Mouse (Mus musculus) ovary, postnatal 14 days (tissue): Measurements from ENCODE around the gene Slc19a1.

Source experiments
- DNase-seq: peaks from one replicate; pipeline ENCODE4 v3.0.0; 2022; ENCODE audit warnings: low spot score

The Slc19a1 gene

GRCm38 (mm10) chr10:77031768-77032375, at the start of gene Slc19a1:
Gene Slc19a1, plus strand, starts transcription at chr10:77032241.
- DNase-seq: no peak

DNA sequence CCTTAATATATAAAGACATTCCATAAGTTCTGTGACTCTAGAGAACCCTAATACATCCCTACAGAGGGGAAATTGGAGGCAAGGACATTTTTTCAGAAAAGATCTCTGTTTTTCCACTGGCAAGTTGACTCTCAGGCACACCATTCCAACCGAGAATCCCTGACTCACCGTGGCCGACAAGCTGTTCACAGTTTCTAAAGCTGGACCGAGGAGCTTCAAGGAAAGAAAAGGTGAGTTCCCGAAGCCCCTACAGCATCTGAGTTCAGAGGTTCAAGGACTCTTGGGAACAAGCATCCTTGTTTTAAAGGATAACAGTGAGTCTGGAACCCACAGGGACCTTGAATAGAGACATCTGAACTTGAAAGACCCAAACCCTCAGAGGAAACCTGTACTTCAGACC, 43.5 kb upstream of the Slc19a1 start:
- DNase-seq: no peak

DNA sequence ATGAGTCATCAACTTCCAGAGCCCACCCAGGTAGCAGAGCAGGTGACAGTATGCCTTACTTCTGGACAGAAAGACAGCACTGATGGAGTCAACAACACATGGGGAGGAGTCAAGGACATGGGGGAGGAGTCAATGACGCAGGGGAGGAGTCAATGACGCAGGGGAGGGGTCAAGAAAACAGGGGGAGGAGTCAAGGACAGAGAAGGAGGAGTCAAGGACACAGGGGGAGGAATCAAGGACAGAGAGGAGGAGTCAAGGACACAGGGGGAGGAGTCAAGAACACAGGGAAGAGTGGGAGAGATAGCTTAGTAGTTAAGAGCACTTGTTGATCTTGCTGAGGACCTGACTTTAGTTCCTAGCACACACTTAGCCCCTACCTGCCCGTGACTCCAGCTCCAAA, 39.6 kb upstream of the Slc19a1 start:
- DNase-seq: no peak

DNA sequence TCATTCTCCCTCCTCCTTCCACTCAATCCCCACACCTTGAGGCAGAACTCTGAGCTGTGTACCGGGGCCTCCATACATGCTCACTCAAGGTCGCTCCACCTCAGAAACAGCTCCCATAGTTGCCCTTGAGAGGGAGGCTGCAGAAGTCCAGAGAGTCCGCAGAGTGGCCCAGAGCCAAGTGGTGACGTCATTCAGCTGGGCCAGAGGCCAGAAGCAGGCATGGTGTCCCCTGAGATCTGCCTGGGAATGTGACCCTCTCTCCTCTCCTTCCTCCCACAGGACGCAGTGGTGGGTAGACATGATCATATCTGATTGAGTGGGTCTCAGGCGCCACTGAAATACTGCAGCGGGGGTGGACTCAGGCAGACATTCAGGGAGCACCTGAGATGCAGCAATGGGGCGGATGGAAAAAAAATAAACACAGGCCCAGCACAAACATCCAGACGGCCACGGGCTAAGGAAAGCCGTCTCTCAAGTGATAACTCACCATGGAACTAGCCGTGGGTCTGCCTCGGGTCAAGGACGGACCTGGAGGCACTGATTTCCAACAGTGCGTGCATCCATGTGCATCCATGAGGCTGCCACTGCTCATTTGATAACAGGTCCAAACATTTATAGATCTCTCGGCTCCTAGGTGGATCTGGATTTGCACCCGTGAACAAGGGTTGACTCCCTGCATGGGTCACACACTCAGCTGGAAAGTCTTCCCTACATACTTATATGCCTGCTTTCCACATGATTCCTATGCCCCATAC, 34.1 kb upstream of the Slc19a1 start:
- peak; percentile 77 for DNase-seq

- DNase-seq: no peak
Observed at GRCm38 (mm10) chr10:77004936-77005335, 27.1 kb upstream of the Slc19a1 start.

GRCm38 (mm10) chr10:77007433-77008108, 24.5 kb upstream of the Slc19a1 start:
- peak; percentile 33 for DNase-seq

DNA sequence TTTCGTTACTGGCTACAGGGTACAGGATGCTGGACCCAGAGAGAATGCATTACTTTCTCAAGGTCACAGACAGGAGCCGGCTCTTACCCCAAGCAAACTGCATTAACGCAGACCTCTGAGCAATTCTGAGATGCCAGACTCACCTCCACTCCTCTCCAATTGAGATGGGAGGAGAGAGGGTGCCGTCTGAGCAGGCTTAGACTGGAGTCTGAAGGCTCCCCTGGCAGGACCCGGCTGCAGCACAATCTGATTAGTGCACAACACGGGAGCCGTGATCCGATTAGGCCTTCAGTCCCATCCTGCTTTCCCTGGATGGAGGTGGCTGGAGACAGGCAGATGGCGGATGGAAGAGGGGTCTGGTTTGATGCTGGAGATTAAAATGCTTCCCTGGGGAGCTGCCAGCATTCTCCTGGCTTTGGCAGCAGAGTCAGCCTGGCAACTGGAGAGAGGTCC, 23.9 kb upstream of the Slc19a1 start:
- DNase-seq: peak; percentile 33

- DNase-seq: no peak
Observed at GRCm38 (mm10) chr10:77008698-77009097, 23.3 kb upstream of the Slc19a1 start.

DNA sequence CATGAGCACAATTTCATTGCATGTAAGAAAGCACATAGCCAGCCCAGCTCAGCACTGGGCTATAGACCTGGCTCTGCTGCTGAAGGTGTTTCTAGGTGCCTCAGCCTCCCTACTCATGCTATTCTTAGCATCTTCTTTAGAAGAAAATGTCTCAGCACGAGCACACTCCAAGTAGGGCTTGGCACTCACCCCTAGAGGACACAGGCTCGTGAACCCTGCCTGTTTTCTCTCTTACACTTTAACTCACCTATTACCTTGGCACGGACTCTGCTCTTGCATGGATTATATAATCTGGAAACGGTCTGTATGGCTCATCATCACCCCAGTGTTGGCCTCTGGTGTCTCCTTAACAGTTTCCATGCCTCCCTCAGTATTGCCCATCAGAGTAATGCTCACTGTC, 20.4 kb upstream of the Slc19a1 start:
- DNase-seq: no peak

DNA sequence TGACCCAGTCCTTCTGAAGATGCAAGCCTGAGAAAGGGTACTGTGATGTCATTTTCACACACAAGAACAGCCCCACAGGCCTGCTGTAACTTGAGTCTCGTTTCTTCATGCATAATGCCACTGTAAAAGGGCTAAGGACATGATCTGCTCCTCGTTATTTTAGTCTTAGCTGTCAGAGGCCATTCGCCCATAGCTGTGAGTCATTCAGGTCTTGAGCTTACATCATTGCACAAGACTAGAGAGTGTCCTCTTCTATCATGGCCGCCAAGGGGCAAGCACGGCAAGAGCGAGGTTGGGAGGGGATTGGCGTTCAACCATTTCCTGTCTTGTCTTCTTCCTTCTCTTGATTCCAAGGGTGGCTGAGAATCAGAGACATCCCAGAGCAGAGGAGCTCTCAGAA, 16.0 kb upstream of the Slc19a1 start:
- no peak for DNase-seq

DNA sequence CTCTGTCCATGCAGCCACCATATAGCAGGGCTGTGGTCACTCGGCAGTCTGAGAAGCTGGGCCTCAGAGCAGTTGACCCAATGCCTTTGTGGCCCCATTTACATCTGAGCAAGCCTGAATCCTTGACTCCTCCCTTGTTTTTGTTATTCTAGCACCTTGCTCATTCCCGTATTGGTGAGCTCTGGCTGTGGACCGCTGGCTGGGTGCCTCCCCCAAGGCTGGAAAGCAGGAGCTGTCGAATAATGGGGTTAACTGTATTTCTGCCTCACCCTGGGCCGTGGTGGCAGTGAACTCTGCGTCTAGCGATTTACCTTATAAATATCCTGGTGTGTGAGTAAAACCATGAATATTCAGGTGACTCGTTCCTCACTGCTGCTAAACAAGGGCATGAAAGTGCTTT, 15.5 kb upstream of the Slc19a1 start:
- no peak for DNase-seq

DNA sequence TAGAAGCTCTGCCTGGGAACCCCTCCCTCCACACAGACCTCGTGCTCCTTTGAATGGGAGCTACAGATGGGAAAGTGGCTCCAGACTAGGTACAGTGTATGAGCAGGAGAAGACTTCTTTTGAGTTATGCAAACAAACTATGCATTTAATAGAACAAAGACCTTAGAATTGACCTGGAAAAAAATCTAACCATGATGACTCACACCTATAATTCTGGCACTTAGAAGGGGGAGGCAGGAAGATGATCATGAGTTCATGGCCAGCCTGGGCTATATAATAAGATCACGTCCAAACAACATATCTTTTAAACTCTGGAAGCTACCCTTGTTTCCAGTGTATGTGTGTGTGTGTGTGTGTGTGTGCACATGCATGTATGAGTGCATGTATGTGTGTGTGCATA, 15.0 kb upstream of the Slc19a1 start:
- no peak for DNase-seq

DNA sequence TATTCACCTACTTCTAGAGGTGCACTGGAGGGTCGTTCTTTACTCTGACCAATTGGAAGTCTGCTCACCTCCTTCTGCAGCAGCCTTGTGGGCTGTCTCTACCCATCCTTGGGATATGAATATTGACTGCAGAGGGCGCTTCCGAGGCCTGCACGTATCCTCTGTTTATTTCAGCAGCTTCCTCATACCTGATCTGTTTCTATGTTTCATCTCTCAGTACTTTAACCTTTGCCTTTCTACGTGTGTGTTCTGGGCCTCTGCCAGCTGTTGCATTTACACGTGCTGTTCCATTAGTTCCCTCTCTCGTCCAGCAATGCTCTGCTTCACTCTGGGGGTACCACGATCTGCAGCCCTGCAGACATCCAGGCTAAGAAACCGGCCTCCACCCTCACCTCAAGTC, 14.4 kb upstream of the Slc19a1 start:
- DNase-seq: no peak

GRCm38 (mm10) chr10:77021399-77022052, 10.5 kb upstream of the Slc19a1 start:
- peak; percentile 81 for DNase-seq

DNA sequence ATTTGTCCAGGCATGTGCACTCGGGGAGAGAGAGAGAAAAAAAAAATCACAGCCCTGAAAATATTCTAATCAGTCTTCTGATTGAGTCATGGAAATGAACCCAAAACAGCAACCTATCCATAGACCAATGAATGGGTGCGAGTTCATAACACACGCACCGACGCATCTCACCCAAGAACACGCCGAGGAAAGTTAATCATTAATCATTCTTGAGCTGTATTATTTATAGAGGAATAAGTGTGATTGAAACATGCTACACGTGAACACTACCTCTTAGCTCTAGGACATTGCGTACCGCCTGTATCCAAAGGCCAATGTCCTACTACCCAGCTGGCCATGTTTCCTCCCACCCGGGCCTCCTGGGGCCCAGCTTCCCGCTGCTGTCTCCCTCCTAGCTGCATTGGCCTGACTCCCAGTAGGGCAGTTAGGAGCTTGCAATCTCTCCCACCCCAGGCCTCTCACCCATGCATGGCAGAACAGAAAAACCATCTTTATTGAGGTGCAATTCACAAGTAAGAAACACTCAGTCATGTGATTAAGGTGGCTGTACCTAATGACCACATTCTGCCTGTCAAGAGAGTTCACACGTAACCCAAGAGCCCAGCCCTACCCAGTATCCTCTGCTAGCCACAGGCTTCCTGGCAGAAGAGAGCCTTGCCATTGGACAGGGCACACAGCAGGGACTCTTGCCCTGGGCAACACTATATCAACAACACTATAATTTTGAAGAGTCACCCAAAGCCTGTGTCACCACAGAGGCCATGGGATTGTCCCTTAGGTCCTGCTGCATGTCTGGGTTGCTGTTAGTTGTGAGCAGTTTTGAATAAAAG, 9.5 kb upstream of the Slc19a1 start:
- DNase-seq: no peak

GRCm38 (mm10) chr10:77024231-77024630, 7.8 kb upstream of the Slc19a1 start:
- no peak for DNase-seq

GRCm38 (mm10) chr10:77026944-77027343, 5.1 kb upstream of the Slc19a1 start:
- no peak for DNase-seq

- no peak for DNase-seq
Observed at GRCm38 (mm10) chr10:77028782-77029296, 3.2 kb upstream of the Slc19a1 start.

DNA sequence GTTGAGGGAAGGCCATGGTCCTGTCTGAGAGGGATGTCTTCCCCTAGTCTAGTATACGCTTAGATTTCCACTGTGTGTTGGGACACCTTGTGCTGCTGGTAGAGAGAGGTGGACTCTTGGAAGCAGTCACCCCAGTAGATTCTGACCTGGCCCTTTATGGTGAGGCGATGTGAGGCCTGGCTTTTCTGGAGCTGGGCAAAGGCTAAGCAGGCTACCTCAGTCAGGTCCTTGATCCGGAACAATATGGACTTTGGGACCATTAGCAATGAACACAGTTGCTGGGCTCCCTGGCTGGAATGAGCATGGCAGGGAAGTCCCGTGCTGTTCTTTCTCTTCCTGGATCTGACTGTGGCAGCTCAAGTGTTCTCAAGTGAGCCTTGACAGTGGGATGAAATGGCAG, 2.3 kb upstream of the Slc19a1 start:
- no peak for DNase-seq

- no peak for DNase-seq
Observed at GRCm38 (mm10) chr10:77030666-77031065, 1.4 kb upstream of the Slc19a1 start.

GRCm38 (mm10) chr10:77032591-77033322, 716 bp downstream of the Slc19a1 start:
- DNase-seq: peak; percentile 87
